Mouse (Mus musculus): Measurements from ENCODE around the gene Cpsf6.
"Not testable (repeated sequence)": the region's sequence is repeated elsewhere in the genome, so short reads cannot be mapped to it uniquely, and the experiment has no call there.

Cpsf6 gene

GRCm38 (mm10) chr10:117400246-117400954 lies 20.6 kb upstream of the Cpsf6 start:
- in situ Hi-C loops (cut with MboI, MseI), result loop anchor here (5.0 kb wide), 2 partner anchors 33 to 58 kb away; no protein-coding TSS in a partner anchor

- in situ Hi-C loops (cut with MboI, MseI), result loop anchor here (5.0 kb wide), 2 partner anchors 33 to 58 kb away; no protein-coding TSS in a partner anchor
These were observed 20.0 kb upstream of the Cpsf6 start for GRCm38 (mm10) chr10:117399839-117400238.

- in situ Hi-C loops (cut with MboI, MseI), result no loop called here
These were observed 19.4 kb upstream of the Cpsf6 start for GRCm38 (mm10) chr10:117399196-117399595.

- in situ Hi-C loops (cut with MboI, MseI), result no loop called here
These were observed 18.4 kb upstream of the Cpsf6 start for GRCm38 (mm10) chr10:117398044-117398780.

- in situ Hi-C loops (cut with MboI, MseI), result no loop called here
These were observed 17.4 kb upstream of the Cpsf6 start for GRCm38 (mm10) chr10:117397106-117397625.

- in situ Hi-C loops (cut with MboI, MseI), result no loop called here
These were observed 16.7 kb upstream of the Cpsf6 start for GRCm38 (mm10) chr10:117396386-117397048.

GRCm38 (mm10) chr10:117395801-117396200 lies 16.0 kb upstream of the Cpsf6 start:
- in situ Hi-C loops (cut with MboI, MseI), result no loop called here

GRCm38 (mm10) chr10:117394738-117395550 lies 15.1 kb upstream of the Cpsf6 start:
- in situ Hi-C loops (cut with MboI, MseI), result no loop called here

- in situ Hi-C loops (cut with MboI, MseI), result no loop called here
These were observed 14.1 kb upstream of the Cpsf6 start for GRCm38 (mm10) chr10:117393891-117394395.

GRCm38 (mm10) chr10:117393196-117393890 lies 13.5 kb upstream of the Cpsf6 start:
- in situ Hi-C loops (cut with MboI, MseI), result no loop called here

- in situ Hi-C loops (cut with MboI, MseI), result no loop called here
These were observed 13.0 kb upstream of the Cpsf6 start for GRCm38 (mm10) chr10:117392832-117393195.

- in situ Hi-C loops (cut with MboI, MseI), result not testable (repeated sequence)
These were observed 12.6 kb upstream of the Cpsf6 start for GRCm38 (mm10) chr10:117392397-117392796.

- in situ Hi-C loops (cut with MboI, MseI), result no loop called here
These were observed 12.0 kb upstream of the Cpsf6 start for GRCm38 (mm10) chr10:117391801-117392200.

- in situ Hi-C loops (cut with MboI, MseI), result no loop called here
These were observed 11.2 kb upstream of the Cpsf6 start for GRCm38 (mm10) chr10:117391057-117391456.

GRCm38 (mm10) chr10:117389904-117390875 lies 10.4 kb upstream of the Cpsf6 start:
- in situ Hi-C loops (cut with MboI, MseI), result no loop called here

GRCm38 (mm10) chr10:117389371-117389740 lies 9.5 kb upstream of the Cpsf6 start:
- in situ Hi-C loops (cut with MboI, MseI), result no loop called here

GRCm38 (mm10) chr10:117388637-117389370 lies 9.0 kb upstream of the Cpsf6 start:
- in situ Hi-C loops (cut with MboI, MseI), result no loop called here

GRCm38 (mm10) chr10:117387961-117388636 lies 8.3 kb upstream of the Cpsf6 start:
- in situ Hi-C loops (cut with MboI, MseI), result not testable (repeated sequence)

Data from T-helper 17 cell (primary cell).